Mouse (Mus musculus) myocyte (in vitro differentiated cells): ENCODE measurements at regions not wholly inside any gene's neighbourhood (a gene's known extent, or its start where the extent isn't known, plus 50 kb on each side); places are given as distances from the start of the nearest gene placed in this dataset.

ENCODE experiments used
- CEBPB ChIP-seq: IDR thresholded peaks from 2 replicates; pipeline ENCODE4 v1.6.1; 2011; ENCODE audit warnings: mild to moderate bottlenecking, moderate library complexity; ENCODE audit not compliant: poor library complexity, insufficient read depth, severe bottlenecking
- E2F4 ChIP-seq: IDR thresholded peaks from one replicate; pipeline ENCODE4 v1.6.1; 2011; ENCODE audit warnings: mild to moderate bottlenecking, control low read depth, moderate library complexity; ENCODE audit not compliant: insufficient read depth
- MAX ChIP-seq: IDR thresholded peaks from one replicate; pipeline ENCODE4 v1.6.1; 2011; ENCODE audit warnings: low read depth, mild to moderate bottlenecking, control low read depth
- MYOD1 ChIP-seq, 3 experiments: IDR thresholded peaks; one replicate each; pipeline ENCODE4 v1.6.1; 2011; ENCODE audit warnings: control low read depth in 2 of 3, low read depth in 2 of 3, mild to moderate bottlenecking in 2 of 3, moderate library complexity in 1 of 3; ENCODE audit not compliant: insufficient read length in 2 of 3, control insufficient read depth in 1 of 3
- MYOG ChIP-seq, 3 experiments: IDR thresholded peaks; one replicate each; pipeline ENCODE4 v1.6.1; 2011; ENCODE audit warnings: control low read depth in 2 of 3, low read depth in 2 of 3, mild to moderate bottlenecking in 2 of 3; ENCODE audit not compliant: insufficient read length in 2 of 3, control insufficient read depth in 1 of 3, insufficient read depth in 1 of 3
- POLR2A ChIP-seq: IDR thresholded peaks from one replicate; pipeline ENCODE4 v1.6.1; 2011; ENCODE audit warnings: low read depth, mild to moderate bottlenecking, control low read depth, moderate library complexity; ENCODE audit not compliant: insufficient read length
- POLR2AphosphoS2 ChIP-seq: IDR thresholded peaks from one replicate; pipeline ENCODE4 v1.6.1; 2011; ENCODE audit warnings: low read depth, control low read depth; ENCODE audit not compliant: insufficient read length
- TCF12 ChIP-seq: IDR thresholded peaks from one replicate; pipeline ENCODE4 v1.6.1; 2011; ENCODE audit warnings: mild to moderate bottlenecking, control low read depth; ENCODE audit not compliant: poor library complexity, insufficient read depth, severe bottlenecking
- USF1 ChIP-seq: IDR thresholded peaks from one replicate; pipeline ENCODE4 v1.6.1; 2011; ENCODE audit warnings: low read depth, mild to moderate bottlenecking, control low read depth, moderate library complexity

- no peak for TF ChIP-seq POLR2A
- TF ChIP-seq MYOG (IDR thresholded peaks at IDR 0.05; ENCODE audit: control insufficient read depth in 1 of 3, insufficient read depth in 1 of 3, insufficient read length in 2 of 3, low read depth in 2 of 3): no peak
- no peak for TF ChIP-seq TCF12
- no peak for TF ChIP-seq E2F4
- TF ChIP-seq MYOD1 (IDR thresholded peaks at IDR 0.05; ENCODE audit: control insufficient read depth in 1 of 3, insufficient read length in 2 of 3, low read depth in 2 of 3): no peak
- no peak for TF ChIP-seq USF1
- no peak for TF ChIP-seq MAX
- TF ChIP-seq POLR2AphosphoS2: no peak
- no peak for TF ChIP-seq CEBPB
These were observed 202.7 kb downstream of the Irs2 start for GRCm38 (mm10) chr8:10805405-10806151.
